In the genomic region with DNA sequence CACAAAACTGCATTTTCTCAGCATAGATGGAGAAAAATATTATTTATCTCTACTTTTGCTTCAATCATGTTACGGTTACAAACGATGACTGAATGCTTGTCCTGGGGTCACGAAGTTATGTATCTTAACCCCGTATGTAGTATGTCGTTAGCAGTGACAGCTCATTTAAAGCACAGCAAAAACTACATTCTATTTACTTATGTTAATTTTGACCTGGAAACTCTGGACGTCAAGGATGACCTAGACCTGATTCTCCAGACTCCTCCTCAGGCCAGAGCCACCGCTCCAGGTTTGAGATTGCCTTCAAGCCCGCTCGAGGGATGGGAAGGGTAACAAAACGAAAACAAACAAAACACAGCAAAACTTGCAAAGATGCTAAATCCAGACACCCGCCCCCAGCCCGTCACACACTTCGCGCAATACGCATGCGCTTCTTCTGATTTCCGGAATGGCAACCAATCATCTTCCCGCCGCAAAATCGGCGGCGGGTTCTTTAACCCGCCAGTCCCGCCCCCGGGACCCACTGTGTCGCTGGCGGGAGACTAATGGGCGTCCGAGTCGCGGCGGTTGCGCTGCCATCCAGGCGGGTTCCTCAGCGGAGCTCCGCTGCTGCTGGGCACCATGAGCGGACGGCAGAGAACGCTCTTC, we compare ENCODE assay signal across 8 mouse cellular contexts. TPM values are rescaled to one million over a fixed set of nuclear protein-coding genes. Genes with fewer than 3 reads are reported as not detected.
DNase-seq lines count a peak whose midpoint lies in the region; ATAC-seq lines count a peak whose summit lies in the region.

A gene (plus strand): TSS at position 519 of the 648 bp plus-strand sequence.

- H3K9me3 ChIP-seq in intestine, embryonic 14.5 days (ENCODE audit: control insufficient read depth, low read length): no peaks in the 10 kb centered on the region

- peak within 1 kb of the TSS; percentile 65 for H3K27ac ChIP-seq in intestine, embryonic 14.5 days (ENCODE audit: low read depth)

- H3K4me1 ChIP-seq in intestine, embryonic 14.5 days (replicated peaks; ENCODE audit: control insufficient read depth, insufficient read depth, low read length): peaks cover 13% of the 10 kb centered on the region; the same call in 1 of the 2 replicates

- intact Hi-C loops in left cerebral cortex, postnatal 14 days (cut with DNase I): no loop called here

- no peaks in the 10 kb centered on the region for H3K27me3 ChIP-seq in intestine, embryonic 14.5 days (replicated peaks; ENCODE audit: control insufficient read depth, insufficient read depth, low read length)

- DNase-seq in adrenal gland, adult 18-20 months (ENCODE audit: low spot score in 2 of 2): peak; percentile 85 to 89
- peak; percentile 97 for DNase-seq in embryo, embryonic 11 days
- DNase-seq in gastrocnemius, postnatal 25 days: peak; percentile 87
- DNase-seq in intestine, embryonic 14.5 days (ENCODE audit: low spot score): peak; percentile 88
- peak; percentile 92 to 93 for DNase-seq in left cerebral cortex, postnatal 14 days (ENCODE audit: low spot score in 2 of 2)
- DNase-seq in mesoderm, embryonic 11.5 days (ENCODE audit: low read depth, low spot score): peak; percentile 93
- DNase-seq in right cerebral cortex, postnatal 36 days (ENCODE audit: low spot score in 2 of 2): peak; percentile 87 to 88
- peak; percentile 89 for DNase-seq in yolk sac, embryonic 10.5 days (ENCODE audit: low spot score)

- H3K9ac ChIP-seq in intestine, embryonic 14.5 days (ENCODE audit: low read length): peak within 1 kb of the TSS; percentile 86

- H3K4me3 ChIP-seq in intestine, embryonic 14.5 days (ENCODE audit: low read depth, low read length): peak within 1 kb of the TSS; percentile 87

- H3K4me2 ChIP-seq in intestine, embryonic 14.5 days (ENCODE audit: low read length): peak within 1 kb of the TSS; percentile 64

- 0 out of 2 replicates have a peak, but pooled peaks cover 4% of the 10 kb centered on the region for H3K36me3 ChIP-seq in intestine, embryonic 14.5 days (ENCODE audit: control insufficient read depth, insufficient read depth, low read length)

- peak; percentile 13; the same call in 1 of the 2 replicates for ATAC-seq in intestine, embryonic 14.5 days (replicated peaks; ENCODE audit: low FRiP score, low TSS enrichment, low read depth)

- 2% methylated on average over 39 of the region's 39 CpGs for WGBS in intestine, embryonic 14.5 days

RNA-seq across cellular contexts. Expression of the gene that starts here (rescaled TPM):
- 10 to 100 TPM in 1 of 2 experiments, 1 to 10 TPM in 1; 6.6 to 11.1 TPM for total RNA-seq in adrenal gland, adult 18-20 months (2021)
- total RNA-seq in gastrocnemius, postnatal 25 days (2021): 1 to 10 TPM; 1.6 to 3.4 TPM
- polyA plus RNA-seq in intestine, embryonic 14.5 days (2014; fragmentation: Nextera tagmentation; extraction: Ambion mirVana): 7.5 and 10.2 TPM in 2 replicates
- total RNA-seq in left cerebral cortex, postnatal 14 days (2021): 10 to 100 TPM in 1 of 2 experiments, 1 to 10 TPM in 1; 8.6 to 10.3 TPM

Comparison
In these comparisons a context has a peak if more than half of its experiments do, and no peak if none do; other contexts are left out.
1. Peak in every context shown above with its lines: DNase-seq, ATAC-seq, H3K4me3 ChIP-seq and H3K27ac ChIP-seq.